Mouse (Mus musculus): ENCODE results near the gene Tecr.

The Tecr gene

DNA sequence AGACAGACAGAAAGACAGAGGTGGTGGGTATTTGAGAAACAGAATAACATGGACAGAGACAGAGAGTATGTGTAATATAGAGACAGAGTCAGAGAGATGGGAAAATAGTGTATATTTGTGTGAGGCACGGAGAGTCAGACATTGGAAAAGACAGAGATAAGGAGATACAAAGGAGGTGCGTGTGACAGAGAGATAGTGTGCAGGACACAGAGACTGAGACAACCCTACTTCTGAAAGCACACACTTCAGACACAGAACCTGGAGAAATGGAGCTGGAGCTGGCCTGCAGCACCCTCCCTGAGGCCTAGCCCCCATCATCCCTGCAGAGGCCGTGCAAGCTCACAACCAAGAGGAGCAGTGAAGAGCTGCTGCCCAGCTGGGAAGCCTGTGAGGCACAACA, 45.1 kb downstream of the Tecr start:
- DNase-seq, result no peak

GRCm38 (mm10) chr8:83535736-83536135, 72.0 kb downstream of the Tecr start, which contains the start of gene Olfr370:
TSS of gene Olfr370 (plus strand) at chr8:83535780.
- no peak for DNase-seq

DNA sequence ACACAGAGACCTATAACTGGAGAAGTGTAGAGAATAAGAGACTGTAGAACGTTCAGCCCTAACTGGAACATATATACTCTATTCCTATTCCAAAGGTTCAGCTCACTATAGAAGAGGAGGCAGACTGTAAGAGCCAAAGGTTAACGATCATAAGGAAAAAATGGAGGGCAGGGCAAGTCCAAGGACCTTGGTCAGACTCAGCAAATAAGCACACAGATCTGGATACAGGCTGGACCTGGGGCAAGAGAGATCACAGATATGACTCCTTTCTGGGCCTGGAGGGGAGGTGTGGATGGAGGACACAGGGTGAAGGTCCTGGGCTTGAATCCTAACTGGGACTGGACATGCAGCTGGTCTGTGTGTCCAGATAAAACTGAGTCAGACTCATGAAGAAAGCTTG, 73.0 kb downstream of the Tecr start:
- no peak for DNase-seq
